ENCODE assay signal across 27 mouse cellular contexts in the genomic region with DNA sequence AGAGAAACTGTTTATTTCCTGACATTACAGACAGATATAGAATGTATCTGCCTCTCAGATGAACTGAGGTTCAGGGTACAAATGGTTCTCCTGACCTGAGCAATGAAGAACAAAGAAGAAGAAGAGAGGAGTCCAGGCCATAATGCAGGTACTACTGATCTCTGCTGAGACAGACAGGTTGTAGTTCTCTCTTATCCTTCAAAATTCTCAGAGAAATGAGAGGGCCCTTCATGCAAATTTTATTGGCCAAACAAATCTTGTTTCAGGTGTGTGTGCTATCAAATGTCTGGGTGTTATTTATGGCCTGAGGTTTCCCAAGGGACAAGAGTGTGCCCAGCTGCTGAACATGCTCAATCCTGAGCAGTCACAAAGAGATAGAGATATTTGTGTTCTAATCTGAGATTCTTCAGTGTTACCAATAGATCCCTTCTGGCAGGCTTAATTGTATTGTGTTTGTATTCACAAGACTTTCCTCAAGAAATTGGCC.
DNase-seq lines count a peak whose midpoint lies in the region; ATAC-seq and TF ChIP-seq lines count a peak whose summit lies in the region.
"Had no signal": no experiment of that assay in that cellular context is flagged by ENCODE, and none has a peak within 500 bp of the region (broad histone marks: within the 10 kb centered on the region; RNA-seq: fewer than 3 reads in every experiment).

No protein-coding gene starts in this region.

- ATAC-seq in megakaryocyte-erythroid progenitor cell, adult 5-6 weeks (replicated peaks; ENCODE audit: low FRiP score, low TSS enrichment, poor library complexity, severe bottlenecking): no peak
- ATAC-seq in midbrain, embryonic 16.5 days: no peak
- ATAC-seq: forebrain, embryonic 14.5 days; forebrain, postnatal 0 days; hindbrain, postnatal 0 days; Patski had no signal

- peak overlapping the region; percentile 44 for H3K4me3 ChIP-seq in bone marrow, adult 2 months (replicated peaks; ENCODE audit: control insufficient read depth, low read depth, low read length)
- no peak overlapping the region for H3K4me3 ChIP-seq in small intestine, adult 2 months (ENCODE audit: low read depth, low read length)
- H3K4me3 ChIP-seq in midbrain, embryonic 16.5 days (ENCODE audit: low read depth, low read length): no peak overlapping the region
- H3K4me3 ChIP-seq: embryonic facial prominence, embryonic 12.5 days; embryonic facial prominence, embryonic 15.5 days; gastrocnemius, adult 2 months; heart, embryonic 15.5 days had no signal

- H3K36me3 ChIP-seq in small intestine, adult 2 months (ENCODE audit: control insufficient read depth, insufficient read depth, low read length): no peaks in the 10 kb centered on the region
- H3K36me3 ChIP-seq in midbrain, embryonic 16.5 days (ENCODE audit: control insufficient read depth, insufficient read depth, low read length): no peaks in the 10 kb centered on the region
- H3K36me3 ChIP-seq: embryonic facial prominence, embryonic 12.5 days; embryonic facial prominence, embryonic 15.5 days; G1E; heart, embryonic 15.5 days had no signal

- H3K9ac ChIP-seq in midbrain, embryonic 16.5 days (ENCODE audit: low read depth, low read length): no peak overlapping the region
- H3K9ac ChIP-seq: embryonic facial prominence, embryonic 12.5 days; embryonic facial prominence, embryonic 15.5 days; forebrain, postnatal 0 days; heart, embryonic 15.5 days; hindbrain, embryonic 14.5 days had no signal

- H3K9me3 ChIP-seq in midbrain, embryonic 16.5 days (replicated peaks; ENCODE audit: control insufficient read depth, low read length, poor library complexity, severe bottlenecking): no peaks in the 10 kb centered on the region
- H3K9me3 ChIP-seq: embryonic facial prominence, embryonic 12.5 days; embryonic facial prominence, embryonic 15.5 days; G1E; heart, embryonic 15.5 days had no signal

- H3K27me3 ChIP-seq in small intestine, adult 2 months (ENCODE audit: control insufficient read depth, insufficient read depth, low read length): no peaks in the 10 kb centered on the region
- H3K27me3 ChIP-seq in midbrain, embryonic 16.5 days (ENCODE audit: control insufficient read depth, insufficient read depth, low read depth, low read length): no peaks in the 10 kb centered on the region
- H3K27me3 ChIP-seq: embryonic facial prominence, embryonic 12.5 days; embryonic facial prominence, embryonic 15.5 days; heart, embryonic 15.5 days had no signal

- H3K4me1 ChIP-seq in bone marrow, adult 2 months (ENCODE audit: control insufficient read depth, insufficient read depth, low read length): no peaks in the 10 kb centered on the region; the same call in 1 of the 2 replicates
- no peaks in the 10 kb centered on the region for H3K4me1 ChIP-seq in small intestine, adult 2 months (ENCODE audit: control insufficient read depth, insufficient read depth, insufficient read length, low read length)
- H3K4me1 ChIP-seq in midbrain, embryonic 16.5 days (ENCODE audit: control insufficient read depth, insufficient read depth, low read length): no peaks in the 10 kb centered on the region
- H3K4me1 ChIP-seq: embryonic facial prominence, embryonic 12.5 days; embryonic facial prominence, embryonic 15.5 days; heart, embryonic 15.5 days had no signal

- peak; percentile 74 to 76 for DNase-seq in spleen, postnatal 36 days (ENCODE audit: low spot score in 2 of 2)
- no peak for DNase-seq in spleen, adult 12 weeks (ENCODE audit: low spot score)
- DNase-seq: adrenal gland, postnatal 10 days; adrenal gland, postnatal 36 days; cerebellum, adult 11 months; cerebellum, adult 2 months; cerebellum, adult 9-11 months; cerebellum, postnatal 25 days; forebrain, postnatal 0 days; gastrocnemius, adult 2 months; gastrocnemius, postnatal 14 days; heart, adult 11 months; heart, postnatal 10 days; heart, postnatal 4 days had no signal

- no peak for TF ChIP-seq CTCF in bone marrow, adult 2 months (IDR thresholded peaks at IDR 0.05; ENCODE audit: control insufficient read depth, insufficient read depth, low read length)
- TF ChIP-seq CTCF in small intestine, adult 2 months (IDR thresholded peaks at IDR 0.05; ENCODE audit: extremely low read depth, insufficient read length, insufficient replicate concordance, low read depth, low read length): no peak

- TF ChIP-seq POLR2A in bone marrow, adult 2 months (IDR thresholded peaks at IDR 0.05; ENCODE audit: borderline replicate concordance, control insufficient read depth, low read depth, low read length): peak; percentile 20; the same call in 1 of the 2 replicates
- TF ChIP-seq POLR2A in small intestine, adult 2 months (IDR thresholded peaks at IDR 0.05; ENCODE audit: low read depth, low read length): no peak

- no peak overlapping the region for H3K4me2 ChIP-seq in midbrain, embryonic 16.5 days (ENCODE audit: low read length)
- H3K4me2 ChIP-seq: embryonic facial prominence, embryonic 12.5 days; embryonic facial prominence, embryonic 15.5 days; heart, embryonic 11.5 days; heart, embryonic 15.5 days; hindbrain, embryonic 14.5 days had no signal

- peak overlapping the region; percentile 88; the same call in 1 of the 2 replicates for H3K27ac ChIP-seq in bone marrow, adult 2 months (ENCODE audit: control insufficient read depth, insufficient read depth, low read depth, low read length, poor library complexity)
- peak overlapping the region; percentile 29; the same call in 1 of the 2 replicates for H3K27ac ChIP-seq in small intestine, adult 2 months (ENCODE audit: insufficient read depth, low read depth, low read length)
- no peak overlapping the region for H3K27ac ChIP-seq in midbrain, embryonic 16.5 days (ENCODE audit: low read length)
- H3K27ac ChIP-seq: embryonic facial prominence, embryonic 12.5 days; embryonic facial prominence, embryonic 15.5 days; gastrocnemius, adult 2 months; heart, embryonic 15.5 days; hindbrain, embryonic 14.5 days; hindbrain, postnatal 0 days had no signal
